Mouse (Mus musculus): ENCODE data around the gene D630039A03Rik. TPM values are rescaled to one million over a fixed set of nuclear protein-coding genes. Genes with fewer than 3 reads are reported as not detected.

The D630039A03Rik gene
- polyA plus RNA-seq, 1 experiment from 2014 or later = not detected

DNA sequence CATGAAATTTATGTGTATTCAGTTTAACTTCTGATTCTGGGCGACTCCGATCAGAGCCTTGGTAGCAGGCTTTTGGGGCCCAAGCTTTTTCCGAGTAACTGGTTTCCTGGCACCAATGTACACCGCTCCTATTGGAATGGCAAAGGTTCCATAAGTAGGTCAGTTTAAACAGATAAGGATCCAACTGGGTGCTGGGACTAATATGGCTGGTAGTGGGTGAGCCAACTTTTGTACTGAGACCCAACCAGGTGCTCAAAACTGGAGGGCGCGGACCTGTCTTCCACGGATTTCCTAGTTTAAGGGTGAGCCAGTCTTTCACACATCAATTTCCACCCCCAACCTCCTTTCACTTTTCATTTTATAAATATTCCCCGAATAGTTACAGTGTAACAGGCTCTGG is 38.9 kb upstream of the D630039A03Rik start:
- H3K27ac ChIP-seq (ENCODE audit: low read length) = no peak overlapping the region
- H3K4me1 ChIP-seq (replicated peaks; ENCODE audit: control insufficient read depth, insufficient read depth, low read length) = peaks cover 25% of the 10 kb centered on the region
- H3K36me3 ChIP-seq (ENCODE audit: control insufficient read depth, insufficient read depth) = peaks cover 14% of the 10 kb centered on the region
- no peak overlapping the region for H3K9ac ChIP-seq (replicated peaks; ENCODE audit: low read depth, low read length)
- peaks cover 2% of the 10 kb centered on the region; the same call in 1 of the 2 replicates for H3K9me3 ChIP-seq (ENCODE audit: control insufficient read depth, low read length)
- no peak for ATAC-seq
- WGBS = 62% methylated on average over 8 of the region's 8 CpGs
- peak overlapping the region; percentile 55 for H3K4me3 ChIP-seq (replicated peaks; ENCODE audit: low read length)
- H3K4me2 ChIP-seq (ENCODE audit: low read length) = peak overlapping the region; percentile 85
- H3K27me3 ChIP-seq (replicated peaks; ENCODE audit: control insufficient read depth, insufficient read depth, low read length) = no peaks in the 10 kb centered on the region

DNA sequence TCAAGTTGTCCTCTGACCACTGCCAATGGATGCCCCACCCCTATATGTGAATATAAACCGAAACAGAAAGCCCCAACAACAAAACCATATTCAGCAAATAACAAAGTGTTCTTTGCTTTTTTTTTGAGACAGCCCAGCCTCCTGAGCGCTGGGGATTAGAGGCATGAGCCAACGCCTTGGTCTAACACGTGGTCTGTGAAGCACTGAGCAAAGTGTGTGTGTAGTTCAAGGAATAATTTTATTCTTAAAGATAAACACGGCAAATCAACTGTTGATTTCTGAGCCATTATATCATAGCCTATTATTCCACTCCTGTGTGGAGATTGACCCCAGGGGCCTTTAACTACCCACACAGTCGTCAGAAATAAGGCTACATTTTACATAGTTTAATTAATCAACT is 38.5 kb upstream of the D630039A03Rik start:
- WGBS = 65% methylated on average over 6 of the region's 6 CpGs
- H3K36me3 ChIP-seq (ENCODE audit: control insufficient read depth, insufficient read depth) = peaks cover 16% of the 10 kb centered on the region
- no peak for ATAC-seq
- H3K4me1 ChIP-seq (replicated peaks; ENCODE audit: control insufficient read depth, insufficient read depth, low read length) = peaks cover 25% of the 10 kb centered on the region
- H3K27me3 ChIP-seq (replicated peaks; ENCODE audit: control insufficient read depth, insufficient read depth, low read length) = no peaks in the 10 kb centered on the region
- no peak overlapping the region for H3K27ac ChIP-seq (ENCODE audit: low read length)
- H3K4me2 ChIP-seq (ENCODE audit: low read length) = peak overlapping the region; percentile 85
- H3K4me3 ChIP-seq (replicated peaks; ENCODE audit: low read length) = peak overlapping the region; percentile 55
- H3K9me3 ChIP-seq (ENCODE audit: control insufficient read depth, low read length) = peaks cover 2% of the 10 kb centered on the region; the same call in 1 of the 2 replicates
- no peak overlapping the region for H3K9ac ChIP-seq (replicated peaks; ENCODE audit: low read depth, low read length)

DNA sequence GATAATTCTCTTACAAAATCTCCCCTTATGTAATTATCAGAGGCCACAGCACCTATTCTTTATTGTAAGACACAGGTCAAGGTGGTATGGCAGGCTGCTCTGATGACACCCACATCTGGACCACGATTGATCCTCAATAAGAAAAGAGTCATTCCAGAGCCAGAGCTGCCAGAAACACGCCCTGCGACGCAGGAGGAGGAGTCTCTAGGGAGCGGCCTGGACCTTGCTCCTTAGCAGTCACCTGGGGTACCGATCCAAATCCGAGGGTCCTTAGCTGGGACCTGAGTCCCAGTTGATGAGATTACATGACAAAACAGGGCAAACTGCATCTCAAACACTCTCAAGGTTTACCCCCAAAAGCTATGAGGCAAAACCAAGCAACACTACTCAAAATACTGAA is 37.7 kb upstream of the D630039A03Rik start:
- H3K27ac ChIP-seq (ENCODE audit: low read length) = no peak overlapping the region
- no peak overlapping the region for H3K9ac ChIP-seq (replicated peaks; ENCODE audit: low read depth, low read length)
- peaks cover 2% of the 10 kb centered on the region; the same call in 1 of the 2 replicates for H3K9me3 ChIP-seq (ENCODE audit: control insufficient read depth, low read length)
- H3K36me3 ChIP-seq (ENCODE audit: control insufficient read depth, insufficient read depth) = peaks cover 18% of the 10 kb centered on the region
- no peak overlapping the region for H3K4me3 ChIP-seq (replicated peaks; ENCODE audit: low read length)
- H3K27me3 ChIP-seq (replicated peaks; ENCODE audit: control insufficient read depth, insufficient read depth, low read length) = no peaks in the 10 kb centered on the region
- H3K4me1 ChIP-seq (replicated peaks; ENCODE audit: control insufficient read depth, insufficient read depth, low read length) = peaks cover 25% of the 10 kb centered on the region
- no peak for ATAC-seq
- 95% methylated on average over 7 of the region's 7 CpGs for WGBS
- H3K4me2 ChIP-seq (ENCODE audit: low read length) = no peak overlapping the region

DNA sequence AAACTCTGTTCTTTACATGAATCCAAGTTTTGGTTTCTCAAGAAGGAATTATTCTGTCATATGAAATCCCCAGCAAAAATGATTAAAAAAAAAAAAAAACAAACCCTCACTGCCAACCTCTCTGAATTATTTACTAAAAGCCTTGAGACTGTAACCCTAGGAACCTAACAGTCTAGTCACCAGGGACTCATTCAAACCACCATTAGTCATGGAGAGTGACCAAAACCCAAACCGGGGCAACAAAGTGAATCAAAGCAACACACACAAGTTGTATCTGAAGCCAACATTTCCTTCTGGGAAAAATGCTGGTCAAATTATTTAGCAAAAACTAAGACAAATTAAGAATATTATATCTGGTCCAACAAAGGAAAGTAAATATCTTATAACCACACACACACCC is 36.8 kb upstream of the D630039A03Rik start:
- Histone ChIP-seq H3K36me3 (ENCODE audit: control insufficient read depth, insufficient read depth) (peaks cover 21% of the 10 kb centered on the region), H3K4me3 (replicated peaks; ENCODE audit: low read length) (no peak overlapping the region), H3K9ac (replicated peaks; ENCODE audit: low read depth, low read length) (no peak overlapping the region), H3K4me1 (replicated peaks; ENCODE audit: control insufficient read depth, insufficient read depth, low read length) (peaks cover 25% of the 10 kb centered on the region), H3K4me2 (ENCODE audit: low read length) (no peak overlapping the region), H3K27me3 (replicated peaks; ENCODE audit: control insufficient read depth, insufficient read depth, low read length) (no peaks in the 10 kb centered on the region), H3K9me3 (ENCODE audit: control insufficient read depth, low read length) (peaks cover 2% of the 10 kb centered on the region; the same call in 1 of the 2 replicates), H3K27ac (ENCODE audit: low read length) (no peak overlapping the region)
- WGBS = 100% methylated on average over 1 of the region's 1 CpGs
- no peak for ATAC-seq

DNA sequence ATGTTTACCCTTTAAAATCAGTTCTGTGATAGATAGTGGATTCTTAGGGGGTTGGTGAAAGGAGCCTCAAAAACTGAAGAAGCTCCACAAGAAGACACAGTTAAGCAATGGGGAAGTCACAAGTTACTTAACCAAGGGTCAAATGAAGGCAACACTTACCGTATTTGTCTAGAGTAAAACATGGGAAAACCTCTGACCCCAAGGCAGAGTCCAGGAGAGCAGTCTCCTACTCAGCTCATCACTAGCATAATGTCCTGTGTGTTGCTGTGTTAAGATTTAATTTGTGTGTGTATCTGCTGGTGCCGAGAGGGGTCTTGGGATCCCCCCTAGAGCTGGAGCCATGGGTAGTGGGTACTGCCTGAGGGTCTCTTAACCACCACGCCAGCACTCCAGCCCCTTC is 36.3 kb upstream of the D630039A03Rik start:
- no peaks in the 10 kb centered on the region for H3K27me3 ChIP-seq (replicated peaks; ENCODE audit: control insufficient read depth, insufficient read depth, low read length)
- 97% methylated on average over 3 of the region's 3 CpGs for WGBS

DNA sequence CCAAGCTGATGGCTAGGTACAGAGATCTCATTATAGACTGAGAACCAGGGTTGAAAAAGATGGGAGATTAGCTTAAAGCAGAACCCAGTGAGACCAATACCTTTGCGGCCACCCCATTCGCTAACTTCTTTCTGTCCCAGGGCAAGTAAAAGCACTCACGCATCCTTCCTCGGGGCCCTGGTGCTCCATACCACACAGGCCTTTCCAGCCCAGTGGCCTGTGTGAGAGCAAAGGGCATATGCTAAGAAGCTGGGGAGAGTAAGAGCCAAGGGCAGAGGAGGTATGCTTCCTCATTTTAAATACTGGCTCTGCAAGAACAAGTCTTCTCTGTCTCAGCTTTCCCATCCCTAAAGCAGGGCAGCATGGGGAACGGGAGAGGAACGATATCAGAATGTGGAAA is 33.8 kb upstream of the D630039A03Rik start:
- no peak for ATAC-seq

More for the DNA sequence above, 36.3 kb upstream of the D630039A03Rik start:
- Histone ChIP-seq H3K4me2 (ENCODE audit: low read length) (no peak overlapping the region), H3K36me3 (ENCODE audit: control insufficient read depth, insufficient read depth) (peaks cover 21% of the 10 kb centered on the region), H3K4me1 (replicated peaks; ENCODE audit: control insufficient read depth, insufficient read depth, low read length) (peaks cover 25% of the 10 kb centered on the region), H3K27ac (ENCODE audit: low read length) (no peak overlapping the region), H3K9me3 (ENCODE audit: control insufficient read depth, low read length) (peaks cover 2% of the 10 kb centered on the region; the same call in 1 of the 2 replicates), H3K9ac (replicated peaks; ENCODE audit: low read depth, low read length) (no peak overlapping the region), H3K4me3 (replicated peaks; ENCODE audit: low read length) (no peak overlapping the region)
- no peak for ATAC-seq

DNA sequence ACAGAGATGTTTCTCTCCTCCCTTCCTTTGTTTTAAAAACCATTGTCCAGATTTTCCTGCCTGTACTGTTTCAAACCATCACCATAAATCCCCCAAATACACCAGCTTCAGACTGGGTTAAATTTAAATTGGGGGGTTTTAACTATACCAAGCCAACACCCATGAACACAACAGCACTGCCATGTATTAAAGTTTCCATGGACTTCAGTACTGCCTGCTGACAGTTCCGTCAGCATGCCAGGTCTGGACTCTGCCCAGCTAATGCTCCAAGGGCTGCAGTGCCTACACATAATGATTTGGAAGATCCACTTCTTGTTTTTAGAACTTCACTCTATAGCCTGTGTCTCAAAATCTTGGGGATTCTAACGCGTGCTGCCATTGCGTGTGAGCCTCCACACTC is 31.4 kb upstream of the D630039A03Rik start:
- Histone ChIP-seq H3K9ac (replicated peaks; ENCODE audit: low read depth, low read length) (no peak overlapping the region), H3K4me1 (replicated peaks; ENCODE audit: control insufficient read depth, insufficient read depth, low read length) (no peaks in the 10 kb centered on the region), H3K4me3 (replicated peaks; ENCODE audit: low read length) (no peak overlapping the region), H3K4me2 (ENCODE audit: low read length) (no peak overlapping the region), H3K27ac (ENCODE audit: low read length) (no peak overlapping the region), H3K36me3 (ENCODE audit: control insufficient read depth, insufficient read depth) (peaks cover 32% of the 10 kb centered on the region), H3K9me3 (ENCODE audit: control insufficient read depth, low read length) (peaks cover 2% of the 10 kb centered on the region; the same call in 1 of the 2 replicates), H3K27me3 (replicated peaks; ENCODE audit: control insufficient read depth, insufficient read depth, low read length) (no peaks in the 10 kb centered on the region)
- WGBS = 93% methylated on average over 4 of the region's 4 CpGs
- ATAC-seq = no peak

More for the DNA sequence above, 33.8 kb upstream of the D630039A03Rik start:
- peaks cover 12% of the 10 kb centered on the region for H3K4me1 ChIP-seq (replicated peaks; ENCODE audit: control insufficient read depth, insufficient read depth, low read length)
- no peak overlapping the region for H3K4me2 ChIP-seq (ENCODE audit: low read length)
- H3K4me3 ChIP-seq (replicated peaks; ENCODE audit: low read length) = no peak overlapping the region
- no peaks in the 10 kb centered on the region for H3K27me3 ChIP-seq (replicated peaks; ENCODE audit: control insufficient read depth, insufficient read depth, low read length)
- H3K9ac ChIP-seq (replicated peaks; ENCODE audit: low read depth, low read length) = no peak overlapping the region
- no peak overlapping the region for H3K27ac ChIP-seq (ENCODE audit: low read length)
- peaks cover 2% of the 10 kb centered on the region; the same call in 1 of the 2 replicates for H3K9me3 ChIP-seq (ENCODE audit: control insufficient read depth, low read length)
- H3K36me3 ChIP-seq (ENCODE audit: control insufficient read depth, insufficient read depth) = peaks cover 21% of the 10 kb centered on the region
- 93% methylated on average over 6 of the region's 6 CpGs for WGBS

DNA sequence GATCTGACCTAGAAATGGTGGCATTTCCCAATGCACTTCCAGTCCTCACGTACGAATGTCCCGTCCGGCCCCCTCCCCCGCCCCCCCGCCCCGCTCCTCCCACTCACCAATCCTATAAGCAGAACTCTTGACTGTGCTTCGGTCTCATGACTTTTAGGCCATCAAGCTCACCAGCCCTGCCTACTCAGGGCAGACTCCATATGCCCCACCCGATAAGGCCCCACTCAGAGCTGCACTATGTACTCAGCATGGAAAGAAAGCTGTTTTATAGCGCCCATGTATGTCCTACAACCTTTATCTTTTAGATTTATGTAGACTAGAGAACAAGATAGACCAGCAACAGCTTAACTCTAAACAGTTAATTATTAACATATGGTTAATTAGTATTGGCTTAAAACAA is 30.9 kb upstream of the D630039A03Rik start:
- Histone ChIP-seq H3K9me3 (ENCODE audit: control insufficient read depth, low read length) (peaks cover 2% of the 10 kb centered on the region; the same call in 1 of the 2 replicates), H3K4me2 (ENCODE audit: low read length) (no peak overlapping the region), H3K4me3 (replicated peaks; ENCODE audit: low read length) (no peak overlapping the region), H3K36me3 (ENCODE audit: control insufficient read depth, insufficient read depth) (peaks cover 35% of the 10 kb centered on the region), H3K4me1 (replicated peaks; ENCODE audit: control insufficient read depth, insufficient read depth, low read length) (no peaks in the 10 kb centered on the region), H3K9ac (replicated peaks; ENCODE audit: low read depth, low read length) (no peak overlapping the region), H3K27ac (ENCODE audit: low read length) (no peak overlapping the region), H3K27me3 (replicated peaks; ENCODE audit: control insufficient read depth, insufficient read depth, low read length) (no peaks in the 10 kb centered on the region)
- ATAC-seq = no peak
- WGBS = 87% methylated on average over 10 of the region's 10 CpGs

DNA sequence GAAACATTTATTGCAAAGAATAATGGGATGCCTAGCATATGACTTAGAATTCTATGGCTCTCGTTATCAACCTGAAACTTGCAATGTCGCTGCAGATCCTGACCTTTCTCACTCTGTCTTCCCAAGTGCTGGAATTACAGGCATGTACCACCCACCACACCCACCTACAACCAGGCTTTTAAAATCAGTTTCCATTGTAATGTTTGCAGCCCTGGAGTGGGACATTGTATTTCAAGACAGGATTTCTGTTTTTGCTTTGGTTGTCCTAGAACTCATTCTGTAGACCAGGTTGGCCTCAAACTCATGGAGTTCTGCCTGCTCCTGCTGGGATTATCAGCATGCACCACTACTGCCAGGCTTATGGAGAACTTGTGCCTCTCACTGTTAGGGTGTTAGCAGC is 26.8 kb upstream of the D630039A03Rik start:
- Histone ChIP-seq H3K27ac (ENCODE audit: low read length) (no peak overlapping the region), H3K4me3 (replicated peaks; ENCODE audit: low read length) (no peak overlapping the region), H3K27me3 (replicated peaks; ENCODE audit: control insufficient read depth, insufficient read depth, low read length) (no peaks in the 10 kb centered on the region), H3K4me1 (replicated peaks; ENCODE audit: control insufficient read depth, insufficient read depth, low read length) (no peaks in the 10 kb centered on the region), H3K4me2 (ENCODE audit: low read length) (no peak overlapping the region), H3K9me3 (ENCODE audit: control insufficient read depth, low read length) (no peaks in the 10 kb centered on the region), H3K9ac (replicated peaks; ENCODE audit: low read depth, low read length) (no peak overlapping the region), H3K36me3 (ENCODE audit: control insufficient read depth, insufficient read depth) (peaks cover 14% of the 10 kb centered on the region; the same call in 1 of the 2 replicates)
- no peak for ATAC-seq
- 91% methylated on average over 2 of the region's 2 CpGs for WGBS

DNA sequence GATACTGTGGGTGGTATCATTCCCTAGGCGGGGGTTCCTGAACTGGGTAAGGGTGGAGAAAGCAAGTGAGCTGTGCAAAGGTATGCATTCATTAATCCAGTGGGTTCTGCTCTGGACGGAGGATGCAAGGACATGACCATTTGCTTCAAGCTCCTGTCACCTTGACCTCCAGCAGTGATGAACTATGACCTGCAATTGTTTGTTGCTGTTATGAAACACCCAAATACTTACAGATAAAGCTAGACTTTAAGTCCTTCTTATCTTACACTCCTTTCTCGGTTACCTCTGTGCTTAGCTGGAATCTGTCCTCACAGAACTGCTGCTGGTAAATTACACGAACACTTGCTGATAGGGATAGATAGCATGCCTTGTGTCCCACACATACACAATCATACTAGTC is 24.5 kb upstream of the D630039A03Rik start:
- Histone ChIP-seq H3K36me3 (ENCODE audit: control insufficient read depth, insufficient read depth) (peaks cover 14% of the 10 kb centered on the region; the same call in 1 of the 2 replicates), H3K9me3 (ENCODE audit: control insufficient read depth, low read length) (no peaks in the 10 kb centered on the region), H3K4me2 (ENCODE audit: low read length) (no peak overlapping the region), H3K27ac (ENCODE audit: low read length) (no peak overlapping the region), H3K4me1 (replicated peaks; ENCODE audit: control insufficient read depth, insufficient read depth, low read length) (no peaks in the 10 kb centered on the region), H3K9ac (replicated peaks; ENCODE audit: low read depth, low read length) (no peak overlapping the region), H3K27me3 (replicated peaks; ENCODE audit: control insufficient read depth, insufficient read depth, low read length) (no peaks in the 10 kb centered on the region), H3K4me3 (replicated peaks; ENCODE audit: low read length) (no peak overlapping the region)
- WGBS = 89% methylated on average over 4 of the region's 4 CpGs
- ATAC-seq = no peak

Measured in forebrain, embryonic 16.5 days (tissue).